Mouse (Mus musculus): ENCODE measurements around the gene Lexm. TPM values are rescaled to one million over a fixed set of nuclear protein-coding genes. Genes with fewer than 3 reads are reported as not detected.

Lexm gene
- total and polyA plus RNA-seq, 3 experiments: 0.19 to 0.21 TPM; not detected in 1

DNA sequence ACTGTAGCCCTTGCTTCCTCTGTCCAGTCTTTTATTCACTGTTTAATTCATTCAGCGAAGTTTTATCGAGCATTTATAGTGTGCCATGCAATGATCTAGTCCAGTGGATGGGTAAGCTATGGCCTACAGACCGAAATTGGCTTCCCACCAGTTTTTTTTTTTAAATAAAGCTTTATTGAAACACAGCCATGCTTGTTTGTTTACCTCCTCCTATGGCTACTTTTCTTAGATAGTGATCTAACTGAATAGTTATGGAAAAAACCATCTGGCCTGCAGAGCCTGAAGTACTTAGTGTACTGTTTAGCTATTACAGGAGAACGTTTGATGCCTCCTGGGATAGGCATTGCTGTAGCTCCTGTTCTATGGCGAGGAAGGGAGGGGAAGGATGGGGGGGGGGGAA, 28.8 kb upstream of the Lexm start:
- in situ Hi-C loops (cut with MboI; ENCODE audit: low pct_ligation_motif_present, low pct_unique_long_range_greater_than_20kb, low sequenced_read_pairs): loop anchor here (25.0 kb wide), 1 partner anchor 517 kb away; no protein-coding TSS in a partner anchor
- no peak overlapping the region for H3K4me3 ChIP-seq (replicated peaks in 1 of 3; ENCODE audit: low read depth in 2 of 3, low read length in 2 of 3, poor library complexity in 1 of 3)

DNA sequence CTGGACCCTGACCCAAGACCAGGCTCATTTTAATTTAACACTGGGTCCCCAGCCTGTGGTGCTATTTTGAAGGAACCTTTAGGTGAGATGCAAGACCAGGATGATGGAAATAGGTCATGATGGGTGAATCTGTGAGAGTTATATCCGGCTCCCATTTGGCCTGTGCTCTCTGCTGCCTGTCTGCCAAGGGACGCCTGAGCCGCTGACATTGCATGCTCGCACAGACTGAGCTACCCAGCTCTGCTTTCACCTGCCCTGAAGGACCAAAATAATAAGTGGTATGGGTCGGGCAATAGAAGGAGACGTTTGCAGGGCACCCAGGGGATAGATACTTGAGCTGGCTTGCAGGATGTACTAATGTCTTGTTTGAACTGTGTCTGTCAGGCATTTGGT, 27.2 kb upstream of the Lexm start:
- Histone ChIP-seq H3K4me3 (replicated peaks in 1 of 3; ENCODE audit: low read depth in 2 of 3, low read length in 2 of 3, poor library complexity in 1 of 3) (no peak overlapping the region), H3K9me3 (replicated peaks; ENCODE audit: low read length) (peaks cover 9% of the 10 kb centered on the region), H3K4me1 (ENCODE audit: control insufficient read depth in 1 of 2, insufficient read depth in 2 of 2) (peaks cover 3 to 19% of the 10 kb centered on the region in 2 experiments; a peak in 2 of 4 replicates), H3K4me2 (ENCODE audit: insufficient read depth, low read depth, poor library complexity, severe bottlenecking) (no peak overlapping the region), H3K79me2 (replicated peaks; ENCODE audit: control insufficient read depth, extremely low read depth, insufficient read depth, poor library complexity, severe bottlenecking) (no peaks in the 10 kb centered on the region), H3K27ac (ENCODE audit: insufficient read depth, low read depth) (no peak overlapping the region), H3K36me3 (replicated peaks in 1 of 2; ENCODE audit: control insufficient read depth in 1 of 2, insufficient read depth in 1 of 2, low read length in 1 of 2) (no peaks in the 10 kb centered on the region), H3K9ac (ENCODE audit: insufficient read depth, low read depth) (no peak overlapping the region), H3K27me3 (replicated peaks) (peaks cover 22% of the 10 kb centered on the region)
- no peak for DNase-seq (ENCODE audit: extremely low read depth)
- in situ Hi-C loops (cut with MboI; ENCODE audit: low pct_ligation_motif_present, low pct_unique_long_range_greater_than_20kb, low sequenced_read_pairs): loop anchor here (25.0 kb wide), 1 partner anchor 518 kb away; no protein-coding TSS in a partner anchor
- TF ChIP-seq ZKSCAN1 (IDR thresholded peaks at IDR 0.05; ENCODE audit: borderline replicate concordance, low read depth, low read length) (no peak), ZMIZ1 (IDR thresholded peaks at IDR 0.05; ENCODE audit: low read depth, low read length) (no peak), POLR2A (IDR thresholded peaks at IDR 0.05; ENCODE audit: low read depth, low read length) (no peak), MAX (IDR thresholded peaks at IDR 0.05; ENCODE audit: low read length) (no peak), JUN (IDR thresholded peaks at IDR 0.05; ENCODE audit: insufficient read depth, low read depth, low read length) (no peak), MYC (IDR thresholded peaks at IDR 0.05; ENCODE audit: low read depth, low read length) (no peak), BHLHE40 (IDR thresholded peaks at IDR 0.05; ENCODE audit: low read depth, low read length) (no peak), UBTF (IDR thresholded peaks at IDR 0.05; ENCODE audit: low read depth, low read length) (no peak), HCFC1 (IDR thresholded peaks at IDR 0.05; ENCODE audit: low read depth, low read length) (no peak), POLR2AphosphoS2 (IDR thresholded peaks at IDR 0.05; ENCODE audit: low read depth, low read length) (no peak), SIN3A (IDR thresholded peaks at IDR 0.05; ENCODE audit: low read length) (no peak), CHD2 (IDR thresholded peaks at IDR 0.05; ENCODE audit: low read length) (no peak), JUND (conservative IDR thresholded peaks at IDR 0.05; ENCODE audit: low read depth, low read length) (no peak), MEF2A (IDR thresholded peaks at IDR 0.05; ENCODE audit: borderline replicate concordance, low read depth, low read length) (no peak), NELFE (IDR thresholded peaks at IDR 0.05; ENCODE audit: low read depth, low read length) (no peak), GABPA (IDR thresholded peaks at IDR 0.05; ENCODE audit: insufficient replicate concordance, low read depth, low read length) (no peak), TCF12 (IDR thresholded peaks at IDR 0.05; ENCODE audit: low read depth, low read length) (no peak), ELF1 (IDR thresholded peaks at IDR 0.05; ENCODE audit: low read depth, low read length) (no peak)
- dilution Hi-C loops (cut with MboI; ENCODE audit: extremely low pct_ligation_motif_present, extremely low pct_unique_long_range_greater_than_20kb, low sequenced_read_pairs): no loop called here

More for the DNA sequence above, 28.8 kb upstream of the Lexm start:
- peaks cover 3% of the 10 kb centered on the region for H3K9me3 ChIP-seq (replicated peaks; ENCODE audit: low read length)
- no peak overlapping the region for H3K4me2 ChIP-seq (ENCODE audit: insufficient read depth, low read depth, poor library complexity, severe bottlenecking)
- DNase-seq (ENCODE audit: extremely low read depth): no peak
- H3K36me3 ChIP-seq (replicated peaks in 1 of 2; ENCODE audit: control insufficient read depth in 1 of 2, insufficient read depth in 1 of 2, low read length in 1 of 2): no peaks in the 10 kb centered on the region
- no peaks in the 10 kb centered on the region for H3K79me2 ChIP-seq (replicated peaks; ENCODE audit: control insufficient read depth, extremely low read depth, insufficient read depth, poor library complexity, severe bottlenecking)
- dilution Hi-C loops (cut with MboI; ENCODE audit: extremely low pct_ligation_motif_present, extremely low pct_unique_long_range_greater_than_20kb, low sequenced_read_pairs): no loop called here
- no peak for TF ChIP-seq ZNF384 (IDR thresholded peaks at IDR 0.05; ENCODE audit: low read depth, low read length)
- peaks cover 15% of the 10 kb centered on the region for H3K27me3 ChIP-seq (replicated peaks)
- H3K9ac ChIP-seq (ENCODE audit: insufficient read depth, low read depth): no peak overlapping the region
- H3K4me1 ChIP-seq (ENCODE audit: control insufficient read depth in 1 of 2, insufficient read depth in 2 of 2): peaks cover 3 to 24% of the 10 kb centered on the region in 2 experiments; a peak in 2 of 4 replicates
- no peak overlapping the region for H3K27ac ChIP-seq (ENCODE audit: insufficient read depth, low read depth)
